Mouse (Mus musculus) liver, embryonic 14.5 days (tissue): ENCODE results near the gene Gltpd2. TPM values are rescaled to one million over a fixed set of nuclear protein-coding genes. Genes with fewer than 3 reads are reported as not detected.
"Not testable (repeated sequence)": the region's sequence is repeated elsewhere in the genome, so short reads cannot be mapped to it uniquely, and the experiment has no call there.

Experiments
- ATAC-seq: fragments of 200-750 bp; cut with Nextera tagmentation; 2 replicates; pipeline ENCODE4 v1.8.0; 2017; ENCODE audit warnings: moderate number of reproducible peaks, mild to moderate bottlenecking, moderate library complexity; ENCODE audit not compliant: insufficient read depth
- DNase-seq, 3 experiments: peaks; one replicate each; pipeline ENCODE4 v3.0.0-alpha.2; 2012 to 2013; ENCODE audit warnings: low read depth in 3 of 3, low spot score in 3 of 3
- H3K27ac ChIP-seq: fragments of 300-500 bp; sonication (generic); 2 replicates; pipeline ENCODE4 v1.5.1; 2014; ENCODE audit warnings: moderate library complexity, mild to moderate bottlenecking, control low read depth, inconsistent platforms
- H3K27me3 ChIP-seq: fragments of 300-500 bp; sonication (generic); 2 replicates; pipeline ENCODE4 v1.6.1; 2014; ENCODE audit warnings: mild to moderate bottlenecking, low read length, moderate library complexity; ENCODE audit not compliant: control insufficient read depth, insufficient read depth
- H3K36me3 ChIP-seq: fragments of 300-500 bp; sonication (generic); replicated peaks from 2 replicates; pipeline ENCODE4 v1.6.1; 2014; ENCODE audit warnings: low read depth; ENCODE audit not compliant: control insufficient read depth, insufficient read depth
- H3K4me1 ChIP-seq, 2 experiments: fragments of 200-500 bp in 1 of 2; fragments of 300-500 bp in 1 of 2; sonication (generic) in 1 of 2; replicated peaks; 2 replicates each; pipeline ENCODE4 v1.6.1; 2012 to 2014; ENCODE audit warnings: antibody characterized with exemption in 1 of 2, inconsistent platforms in 1 of 2, low read length in 1 of 2; ENCODE audit not compliant: control insufficient read depth in 2 of 2, insufficient read depth in 2 of 2
- H3K4me2 ChIP-seq: fragments of 300-500 bp; sonication (generic); 2 replicates; pipeline ENCODE4 v1.6.1; 2014; ENCODE audit warnings: low read depth, mild to moderate bottlenecking, control low read depth, moderate library complexity
- H3K4me3 ChIP-seq, 2 experiments: fragments of 200-500 bp in 1 of 2; fragments of 300-500 bp in 1 of 2; sonication (generic) in 1 of 2; 2 replicates each; pipeline ENCODE4 v1.5.1; 2012 to 2014; ENCODE audit warnings: low read depth in 2 of 2, low read length in 2 of 2, mild to moderate bottlenecking in 2 of 2, control low read depth in 1 of 2, inconsistent platforms in 1 of 2, moderate library complexity in 1 of 2; ENCODE audit not compliant: insufficient read depth in 1 of 2
- H3K9ac ChIP-seq: fragments of 300-500 bp; sonication (generic); replicated peaks from 2 replicates; pipeline ENCODE4 v1.6.1; 2014; ENCODE audit warnings: mild to moderate bottlenecking, control low read depth, moderate library complexity
- H3K9me3 ChIP-seq: fragments of 300-500 bp; sonication (generic); 2 replicates; pipeline ENCODE4 v1.6.1; 2016; ENCODE audit warnings: low read length, mixed read lengths; ENCODE audit not compliant: control insufficient read depth
- CTCF ChIP-seq: IDR thresholded peaks from 2 replicates; pipeline ENCODE4 v1.5.1; 2016; ENCODE audit warnings: antibody characterized with exemption, low read depth, control low read depth
- EP300 ChIP-seq: IDR thresholded peaks from 2 replicates; pipeline ENCODE4 v1.6.1; 2016; ENCODE audit warnings: antibody characterized with exemption, low read depth
- WGBS: fragments of 180-500 bp; shearing (Covaris S2); extraction: QIAGEN DNeasy Blood & Tissue Kit; methylation state at CpG from one replicate; pipeline ENCODE4 v1.1.7; 2014; ENCODE audit not compliant: insufficient replicate concordance; 5-methylcytosine and 5-hydroxymethylcytosine counted together
- polyA plus RNA-seq, 2 experiments: library from polyadenylated mRNA; depleted of rRNA in 1 of 2; stranded (reverse) in 1 of 2; unstranded in 1 of 2; fragments of >200 nt; fragmentation: Nextera tagmentation in 1 of 2; extraction: Ambion mirVana in 1 of 2; gene quantifications; 2 replicates each; pipeline versions ENCODE4 v1.2.1 to v1.2.3; 2012 to 2014

Gene Gltpd2
- polyA plus RNA-seq, 2 experiments = 11.2 to 18.4 TPM

- no peak for DNase-seq
- TF ChIP-seq EP300 (no peak), CTCF (no peak)
- peak overlapping the region; percentile 35 for H3K9ac ChIP-seq
- no peak overlapping the region for H3K27ac ChIP-seq
- peaks cover 3 to 15% of the 10 kb centered on the region in 2 experiments; a peak in 3 of 4 replicates for H3K4me1 ChIP-seq
- peaks cover 16% of the 10 kb centered on the region for H3K36me3 ChIP-seq
- no peaks in the 10 kb centered on the region for H3K9me3 ChIP-seq
- WGBS = 3% methylated on average over 8 of the region's 8 CpGs
- H3K4me2 ChIP-seq = peak overlapping the region; percentile 80
- H3K4me3 ChIP-seq = peak overlapping the region; percentile 80 to 100
- ATAC-seq = peak; percentile 41
- peaks cover 12% of the 10 kb centered on the region for H3K27me3 ChIP-seq
Observed at GRCm38 (mm10) chr11:70524782-70525181, 5.8 kb downstream of the Gltpd2 start.

- Histone ChIP-seq H3K4me2 (peak within 1 kb of the TSS; percentile 80), H3K9ac (peak within 1 kb of the TSS; percentile 72), H3K9me3 (no peaks in the 10 kb centered on the region), H3K27me3 (peaks cover 7% of the 10 kb centered on the region), H3K36me3 (peaks cover 16% of the 10 kb centered on the region), H3K4me1 (peaks cover 3 to 15% of the 10 kb centered on the region in 2 experiments; a peak in 3 of 4 replicates), H3K4me3 (peak within 1 kb of the TSS; percentile 80 to 100), H3K27ac (peak within 1 kb of the TSS; percentile 8; the same call in 1 of the 2 replicates)
- DNase-seq = peak; percentile 97
- peak; percentile 93 for ATAC-seq
- under 1% methylated on average over 25 of the region's 26 CpGs for WGBS
- TF ChIP-seq EP300 (no peak), CTCF (no peak)
Observed at GRCm38 (mm10) chr11:70525184-70525678, 6.2 kb downstream of the Gltpd2 start, which contains the start of gene Psmb6. Gene Psmb6, plus strand, starts transcription at chr11:70525367.

- H3K36me3 ChIP-seq = peaks cover 16% of the 10 kb centered on the region
- H3K27me3 ChIP-seq = peaks cover 2% of the 10 kb centered on the region; the same call in 1 of the 2 replicates
- H3K4me1 ChIP-seq = peaks cover 3 to 14% of the 10 kb centered on the region in 2 experiments; a peak in 3 of 4 replicates
- peak overlapping the region; percentile 72 for H3K9ac ChIP-seq
- H3K27ac ChIP-seq = peak overlapping the region; percentile 8; the same call in 1 of the 2 replicates
- DNase-seq (no peak), ATAC-seq (peak; percentile 34; the same call in 1 of the 2 replicates)
- no peaks in the 10 kb centered on the region for H3K9me3 ChIP-seq
- 2% methylated on average over 12 of the region's 12 CpGs for WGBS
- peak overlapping the region; percentile 80 to 100 for H3K4me3 ChIP-seq
- TF ChIP-seq EP300 (no peak), CTCF (no peak)
- H3K4me2 ChIP-seq = peak overlapping the region; percentile 80
Observed at GRCm38 (mm10) chr11:70525726-70526125, 6.7 kb downstream of the Gltpd2 start.

- no peak for ATAC-seq
- Histone ChIP-seq H3K27me3 (no peaks in the 10 kb centered on the region), H3K4me3 (peak overlapping the region; percentile 80 to 100; a peak in 3 of 4 replicates), H3K4me2 (peak overlapping the region; percentile 80), H3K9ac (no peak overlapping the region), H3K36me3 (peaks cover 16% of the 10 kb centered on the region), H3K27ac (no peak overlapping the region), H3K4me1 (peaks cover 3 to 13% of the 10 kb centered on the region in 2 experiments; a peak in 3 of 4 replicates), H3K9me3 (no peaks in the 10 kb centered on the region)
- no peak for DNase-seq
- 76% methylated on average over 12 of the region's 12 CpGs for WGBS
- TF ChIP-seq CTCF = no peak
- no peak for TF ChIP-seq EP300
Observed at GRCm38 (mm10) chr11:70526211-70526610, 7.2 kb downstream of the Gltpd2 start.

- Histone ChIP-seq H3K4me1 (peaks cover 3 to 8% of the 10 kb centered on the region in 2 experiments; a peak in 3 of 4 replicates), H3K36me3 (peaks cover 16% of the 10 kb centered on the region), H3K4me2 (no peak overlapping the region), H3K27me3 (no peaks in the 10 kb centered on the region), H3K9ac (no peak overlapping the region), H3K4me3 (no peak overlapping the region), H3K27ac (no peak overlapping the region), H3K9me3 (no peaks in the 10 kb centered on the region)
- 69% methylated on average over 7 of the region's 7 CpGs for WGBS
- TF ChIP-seq EP300 (no peak), CTCF (no peak)
- DNase-seq (no peak), ATAC-seq (no peak)
Observed at GRCm38 (mm10) chr11:70528610-70529009, 9.6 kb downstream of the Gltpd2 start.

GRCm38 (mm10) chr11:70531065-70531464 lies 12.1 kb downstream of the Gltpd2 start:
- not testable (repeated sequence) for H3K9me3 ChIP-seq, H3K4me2 ChIP-seq, ATAC-seq, DNase-seq, H3K27ac ChIP-seq, H3K4me1 ChIP-seq, H3K4me3 ChIP-seq, H3K27me3 ChIP-seq, H3K9ac ChIP-seq
- H3K36me3 ChIP-seq = peaks cover 16% of the 10 kb centered on the region
- 61% methylated on average over 2 of the region's 2 CpGs for WGBS
